Mouse (Mus musculus) embryonic fibroblast, embryonic 13.5 days (primary cell): Measurements from ENCODE around the gene Moap1.

Experiments
- CTCF ChIP-seq: IDR thresholded peaks from 2 replicates; pipeline ENCODE4 v1.5.1; 2011; ENCODE audit warnings: mild to moderate bottlenecking, control low read depth, low read length, moderate library complexity, borderline replicate concordance; ENCODE audit not compliant: insufficient read depth
- POLR2A ChIP-seq: IDR thresholded peaks from 2 replicates; pipeline ENCODE4 v1.6.1; 2011; ENCODE audit warnings: low read depth, mild to moderate bottlenecking, control low read depth, low read length, moderate library complexity

DNA sequence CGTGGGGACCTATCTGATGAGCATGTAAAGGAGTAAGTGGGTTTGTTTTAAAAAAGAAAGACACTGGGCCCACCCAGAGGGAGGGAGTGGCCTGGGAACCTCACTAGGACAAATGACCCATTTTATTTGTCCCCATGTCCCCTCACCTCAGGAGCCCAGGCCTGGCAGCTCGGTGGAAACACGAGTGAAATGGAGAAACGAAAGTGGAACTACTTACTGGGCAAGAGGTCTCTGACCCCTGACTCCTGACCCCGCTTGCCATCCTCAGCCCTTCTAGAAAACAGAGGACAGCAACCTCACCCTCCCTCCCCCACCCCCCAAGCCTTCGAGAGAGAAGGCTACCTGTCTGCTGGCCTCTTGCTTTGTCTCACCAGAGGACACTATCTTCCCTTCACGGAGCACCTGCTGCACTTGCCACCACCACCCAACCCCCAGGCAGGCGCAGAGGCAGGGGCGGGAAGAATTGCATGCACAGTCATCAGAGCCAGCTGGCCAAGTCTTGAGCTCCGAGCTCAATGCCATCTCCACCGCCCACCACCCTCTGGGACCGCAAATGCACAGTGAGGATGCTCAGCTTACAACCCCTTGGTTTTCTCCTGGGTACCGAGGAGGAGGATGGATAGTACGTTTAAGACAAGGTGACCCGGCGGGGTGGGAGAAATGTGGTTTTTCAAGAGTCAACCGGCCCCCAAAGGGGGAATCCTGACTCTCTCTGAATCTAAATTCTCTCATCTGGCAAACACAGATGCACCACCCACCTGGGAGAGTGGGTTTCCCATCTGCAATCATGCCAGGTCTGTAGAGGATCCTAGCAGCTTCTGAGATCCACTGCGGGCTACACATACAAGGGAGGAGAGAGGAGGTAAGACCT lies 47.9 kb downstream of the Moap1 start:
- TF ChIP-seq CTCF: no peak
- no peak for TF ChIP-seq POLR2A
